Mouse (Mus musculus) MEL (cell line): ENCODE data around the gene Tpt1. TPM values are rescaled to one million over a fixed set of nuclear protein-coding genes. Genes with fewer than 3 reads are reported as not detected.
A peak's percentile ranks its signal among the peaks of the same experiment; 100 is the strongest.

Source experiments
- DNase-seq: peaks from one replicate; pipeline ENCODE4 v3.0.0; 2011; ENCODE audit warnings: low read depth, low spot score
- H3K27ac ChIP-seq: 2 replicates; pipeline ENCODE4 v1.5.1; 2012; ENCODE audit warnings: low read depth, mild to moderate bottlenecking, control low read depth, low read length, moderate library complexity; ENCODE audit not compliant: control insufficient read depth
- H3K27me3 ChIP-seq, 2 experiments: fragments of 150-350 bp in 1 of 2; sonication (generic) in 1 of 2; 2 replicates each; pipeline ENCODE4 v1.6.1; 2012; ENCODE audit warnings: low read length in 2 of 2, mild to moderate bottlenecking in 2 of 2, improper control_type of control experiment in 1 of 2, moderate library complexity in 1 of 2; ENCODE audit not compliant: insufficient read depth in 2 of 2, control insufficient read depth in 1 of 2
- H3K36me3 ChIP-seq, 2 experiments: 2 replicates each; pipeline ENCODE4 v1.6.1; 2012 to 2014; ENCODE audit warnings: low read length in 2 of 2, improper control_type of control experiment in 1 of 2, inconsistent platforms in 1 of 2, mild to moderate bottlenecking in 1 of 2; ENCODE audit not compliant: insufficient read depth in 2 of 2, control insufficient read depth in 1 of 2
- H3K4me1 ChIP-seq, 2 experiments: fragments of 150-350 bp in 1 of 2; sonication (generic) in 1 of 2; 2 replicates each; pipeline ENCODE4 v1.6.1; 2012; ENCODE audit warnings: low read length in 2 of 2, improper control_type of control experiment in 1 of 2, mild to moderate bottlenecking in 1 of 2; ENCODE audit not compliant: insufficient read depth in 2 of 2, control insufficient read depth in 1 of 2
- H3K4me3 ChIP-seq, 2 experiments: fragments of 150-350 bp in 1 of 2; sonication (generic) in 1 of 2; 2 replicates each; pipeline ENCODE4 v1.5.1; 2012; ENCODE audit warnings: low read depth in 2 of 2, low read length in 2 of 2, mild to moderate bottlenecking in 2 of 2, moderate library complexity in 2 of 2, control low read depth in 1 of 2, improper control_type of control experiment in 1 of 2; ENCODE audit not compliant: control insufficient read depth in 1 of 2, insufficient read depth in 1 of 2
- H3K79me2 ChIP-seq: 2 replicates; pipeline ENCODE4 v1.6.1; 2012; ENCODE audit warnings: mild to moderate bottlenecking, low read length, moderate library complexity; ENCODE audit not compliant: control insufficient read depth, poor library complexity, insufficient read depth
- H3K9ac ChIP-seq: 2 replicates; pipeline ENCODE4 v1.6.1; 2012; ENCODE audit warnings: low read depth, mild to moderate bottlenecking, control low read depth, low read length, moderate library complexity; ENCODE audit not compliant: control insufficient read depth, poor library complexity, severe bottlenecking
- H3K9me3 ChIP-seq: fragments of 150-350 bp; sonication (generic); replicated peaks from 2 replicates; pipeline ENCODE4 v1.6.1; 2012; ENCODE audit warnings: mild to moderate bottlenecking, low read length, improper control_type of control experiment, moderate library complexity; ENCODE audit not compliant: insufficient read depth
- CHD1 ChIP-seq: IDR thresholded peaks from 2 replicates; pipeline ENCODE4 v1.6.1; 2012; ENCODE audit warnings: low read depth, mild to moderate bottlenecking, inconsistent platforms, low read length, improper control_type of control experiment
- E2F4 ChIP-seq: IDR thresholded peaks from 2 replicates; pipeline ENCODE4 v1.6.1; 2011; ENCODE audit warnings: low read depth, low read length, improper control_type of control experiment, borderline replicate concordance
- EP300 ChIP-seq, 2 experiments: IDR thresholded peaks; 2 replicates each; pipeline ENCODE4 v1.6.1; 2011; ENCODE audit warnings: improper control_type of control experiment in 2 of 2, low read length in 2 of 2, low read depth in 1 of 2, mild to moderate bottlenecking in 1 of 2
- HCFC1 ChIP-seq: IDR thresholded peaks from 2 replicates; pipeline ENCODE4 v1.6.1; 2012; ENCODE audit warnings: low read depth, mild to moderate bottlenecking, inconsistent platforms, low read length, improper control_type of control experiment, moderate library complexity
- JUND ChIP-seq: IDR thresholded peaks from 2 replicates; pipeline ENCODE4 v1.6.1; 2011; ENCODE audit warnings: low read depth, mild to moderate bottlenecking, improper control_type of control experiment, low read length
- MAZ ChIP-seq: IDR thresholded peaks from 2 replicates; pipeline ENCODE4 v1.6.1; 2012; ENCODE audit warnings: low read depth, mild to moderate bottlenecking, inconsistent platforms, low read length, improper control_type of control experiment
- MEF2A ChIP-seq: IDR thresholded peaks from 2 replicates; pipeline ENCODE4 v1.6.1; 2014; ENCODE audit warnings: low read depth, mild to moderate bottlenecking, inconsistent platforms, low read length, improper control_type of control experiment; ENCODE audit not compliant: poor library complexity, insufficient replicate concordance, severe bottlenecking; ENCODE audit errors: extremely low read depth
- MYB ChIP-seq: IDR thresholded peaks from 2 replicates; pipeline ENCODE4 v1.6.1; 2011; ENCODE audit warnings: mild to moderate bottlenecking, low read depth, low read length, improper control_type of control experiment
- MYC ChIP-seq: IDR thresholded peaks from 2 replicates; pipeline ENCODE4 v1.6.1; 2011; ENCODE audit warnings: low read depth, mild to moderate bottlenecking, low read length, improper control_type of control experiment, moderate library complexity
- POLR2A ChIP-seq, 2 experiments: IDR thresholded peaks; 2 replicates each; pipeline ENCODE4 v1.6.1; 2011 to 2012; ENCODE audit warnings: low read length in 2 of 2, mild to moderate bottlenecking in 2 of 2, control low read depth in 1 of 2, improper control_type of control experiment in 1 of 2, low read depth in 1 of 2, moderate library complexity in 1 of 2; ENCODE audit not compliant: control insufficient read depth in 1 of 2, insufficient read depth in 1 of 2, poor library complexity in 1 of 2
- POLR2AphosphoS5 ChIP-seq: IDR thresholded peaks from 2 replicates; pipeline ENCODE4 v1.6.1; 2012; ENCODE audit warnings: low read depth, borderline replicate concordance, mild to moderate bottlenecking, inconsistent platforms, low read length, moderate library complexity, mixed read lengths
- RAD21 ChIP-seq: IDR thresholded peaks from 2 replicates; pipeline ENCODE4 v1.6.1; 2011; ENCODE audit warnings: mild to moderate bottlenecking, low read depth, low read length, improper control_type of control experiment
- RCOR1 ChIP-seq: IDR thresholded peaks from 2 replicates; pipeline ENCODE4 v1.6.1; 2012; ENCODE audit warnings: low read depth, mild to moderate bottlenecking, inconsistent platforms, low read length, improper control_type of control experiment
- SMC3 ChIP-seq: IDR thresholded peaks from 2 replicates; pipeline ENCODE4 v1.6.1; 2011; ENCODE audit warnings: low read depth, low read length, improper control_type of control experiment
- TBP ChIP-seq: IDR thresholded peaks from 2 replicates; pipeline ENCODE4 v1.8.0; 2011; ENCODE audit warnings: low read depth, low read length, improper control_type of control experiment
- TCF12 ChIP-seq: IDR thresholded peaks from 2 replicates; pipeline ENCODE4 v1.6.1; 2014; ENCODE audit warnings: low read depth, mild to moderate bottlenecking, inconsistent platforms, low read length, improper control_type of control experiment, moderate library complexity
- USF1 ChIP-seq: IDR thresholded peaks from 2 replicates; pipeline ENCODE4 v1.6.1; 2014; ENCODE audit warnings: low read depth, mild to moderate bottlenecking, inconsistent platforms, low read length, improper control_type of control experiment, moderate library complexity
- USF2 ChIP-seq, 2 experiments: IDR thresholded peaks; 2 replicates each; pipeline ENCODE4 v1.6.1; 2011 to 2012; ENCODE audit warnings: improper control_type of control experiment in 2 of 2, low read length in 2 of 2, borderline replicate concordance in 1 of 2, inconsistent platforms in 1 of 2, low read depth in 1 of 2, mild to moderate bottlenecking in 1 of 2; ENCODE audit not compliant: insufficient read depth in 1 of 2
- ZC3H11A ChIP-seq: IDR thresholded peaks from 2 replicates; pipeline ENCODE4 v1.6.1; 2012; ENCODE audit warnings: low read depth, mild to moderate bottlenecking, inconsistent platforms, low read length, improper control_type of control experiment
- ZKSCAN1 ChIP-seq: IDR thresholded peaks from 2 replicates; pipeline ENCODE4 v1.6.1; 2012; ENCODE audit warnings: low read depth, mild to moderate bottlenecking, inconsistent platforms, low read length, improper control_type of control experiment, moderate library complexity
- ZMIZ1 ChIP-seq: IDR thresholded peaks from 2 replicates; pipeline ENCODE4 v1.6.1; 2012; ENCODE audit warnings: low read depth, mild to moderate bottlenecking, inconsistent platforms, low read length, improper control_type of control experiment, moderate library complexity
- polyA plus RNA-seq, 2 experiments: library from polyadenylated mRNA; stranded (reverse) in 1 of 2; unstranded in 1 of 2; fragments of >175 nt in 1 of 2; fragments of >200 nt in 1 of 2; gene quantifications; 2 replicates each; pipeline versions ENCODE4 v1.2.1 to v1.2.4; 2012; ENCODE audit warnings: low replicate concordance in 2 of 2, low read depth in 1 of 2; ENCODE audit not compliant: insufficient read length in 2 of 2, insufficient read depth in 1 of 2, missing spikeins in 1 of 2
- total RNA-seq: library from RNA; depleted of rRNA; stranded (reverse); fragments of 300-350 nt; gene quantifications from 2 replicates; pipeline ENCODE4 v1.2.3, GENCODE M21; 2012

The Tpt1 gene
- total and polyA plus RNA-seq, 3 experiments: 652 to 1,342 (median 817) TPM

DNA sequence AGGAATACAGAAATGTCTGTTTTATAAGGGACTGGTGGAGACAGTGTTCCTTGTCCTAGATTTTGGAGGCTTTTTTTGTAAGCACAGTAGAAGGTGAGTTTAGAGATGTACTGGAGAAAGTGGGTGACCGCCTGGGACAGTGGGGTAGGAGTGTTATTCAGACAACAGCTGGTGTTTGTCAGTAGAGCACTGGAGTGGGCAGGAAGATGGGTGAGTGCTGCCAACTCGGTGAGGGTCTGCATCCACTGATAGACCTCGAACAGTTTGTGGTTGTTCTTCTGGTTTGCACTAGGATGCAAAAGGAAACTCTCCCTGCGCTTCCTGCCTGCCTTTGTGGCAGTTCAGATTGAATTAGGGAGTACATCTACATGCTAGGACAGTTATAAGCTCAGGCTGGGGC, 2.8 kb downstream of the Tpt1 start:
- TF ChIP-seq TCF12 (no peak), ZC3H11A (no peak), EP300 (IDR thresholded peaks at IDR 0.05; ENCODE audit: low read depth in 1 of 2, low read length in 2 of 2) (no peak), MAZ (no peak), POLR2AphosphoS5 (no peak), MEF2A (no peak), MYC (no peak)
- no peak overlapping the region for H3K4me3 ChIP-seq
- peaks cover 12 to 16% of the 10 kb centered on the region in 2 experiments for H3K36me3 ChIP-seq
- peaks cover 2 to 8% of the 10 kb centered on the region in 2 experiments; a peak in 1 of 4 replicates for H3K4me1 ChIP-seq
- H3K9me3 ChIP-seq: no peaks in the 10 kb centered on the region
- H3K79me2 ChIP-seq: peaks cover 20% of the 10 kb centered on the region
- peak overlapping the region; percentile 7; the same call in 1 of the 2 replicates for H3K27ac ChIP-seq
- no peaks in the 10 kb centered on the region for H3K27me3 ChIP-seq
- no peak for DNase-seq
- H3K9ac ChIP-seq: no peak overlapping the region

DNA sequence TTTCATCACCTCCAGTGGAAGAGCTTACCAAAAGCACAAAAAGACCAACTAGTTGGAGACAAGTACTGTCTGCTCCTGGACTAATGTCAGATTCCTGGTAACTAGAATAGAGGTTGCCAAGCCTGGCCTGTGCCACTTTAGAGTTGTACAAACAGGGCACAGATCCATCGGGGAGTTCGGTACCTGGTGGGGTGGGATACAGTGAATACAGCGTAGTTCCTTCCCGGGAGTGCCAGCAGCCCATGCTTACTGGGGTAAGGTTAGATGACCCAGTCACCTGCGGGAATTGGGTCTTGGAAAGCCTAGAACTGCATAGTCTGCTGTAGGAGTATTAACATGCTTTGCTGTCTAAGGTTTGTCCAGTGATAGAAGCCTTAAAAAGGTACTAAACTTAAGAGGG, 3.6 kb downstream of the Tpt1 start:
- no peak overlapping the region for H3K9ac ChIP-seq
- DNase-seq: no peak
- TF ChIP-seq USF2 (IDR thresholded peaks at IDR 0.05; ENCODE audit: borderline replicate concordance in 1 of 2, insufficient read depth in 1 of 2, low read depth in 1 of 2, low read length in 2 of 2) (no peak), EP300 (IDR thresholded peaks at IDR 0.05; ENCODE audit: low read depth in 1 of 2, low read length in 2 of 2) (no peak), MAZ (no peak), JUND (no peak), ZKSCAN1 (no peak), E2F4 (no peak), USF1 (no peak), HCFC1 (no peak), CHD1 (no peak), POLR2A (IDR thresholded peaks at IDR 0.05; ENCODE audit: control insufficient read depth in 1 of 2, insufficient read depth in 1 of 2, low read depth in 1 of 2, low read length in 2 of 2, poor library complexity in 1 of 2) (no peak), POLR2AphosphoS5 (no peak), RCOR1 (no peak), ZMIZ1 (no peak), RAD21 (no peak), SMC3 (no peak), TCF12 (no peak), MYB (no peak), TBP (no peak)
- H3K36me3 ChIP-seq: peaks cover 12 to 16% of the 10 kb centered on the region in 2 experiments
- H3K79me2 ChIP-seq: peaks cover 20% of the 10 kb centered on the region
- peaks cover 2 to 8% of the 10 kb centered on the region in 2 experiments; a peak in 1 of 4 replicates for H3K4me1 ChIP-seq
- no peaks in the 10 kb centered on the region for H3K9me3 ChIP-seq
- H3K4me3 ChIP-seq: no peak overlapping the region
- H3K27me3 ChIP-seq: no peaks in the 10 kb centered on the region
- H3K27ac ChIP-seq: no peak overlapping the region
